Mouse (Mus musculus) kidney, postnatal 36 days (tissue): ENCODE measurements around the gene Troap.
"Not testable (repeated sequence)": the region's sequence is repeated elsewhere in the genome, so short reads cannot be mapped to it uniquely, and the experiment has no call there.

ENCODE experiments used
- DNase-seq, 2 experiments: peaks; one replicate each; pipeline ENCODE4 v3.0.0; 2021 to 2022; ENCODE audit warnings: mixed read lengths in 2 of 2

Troap gene

DNA sequence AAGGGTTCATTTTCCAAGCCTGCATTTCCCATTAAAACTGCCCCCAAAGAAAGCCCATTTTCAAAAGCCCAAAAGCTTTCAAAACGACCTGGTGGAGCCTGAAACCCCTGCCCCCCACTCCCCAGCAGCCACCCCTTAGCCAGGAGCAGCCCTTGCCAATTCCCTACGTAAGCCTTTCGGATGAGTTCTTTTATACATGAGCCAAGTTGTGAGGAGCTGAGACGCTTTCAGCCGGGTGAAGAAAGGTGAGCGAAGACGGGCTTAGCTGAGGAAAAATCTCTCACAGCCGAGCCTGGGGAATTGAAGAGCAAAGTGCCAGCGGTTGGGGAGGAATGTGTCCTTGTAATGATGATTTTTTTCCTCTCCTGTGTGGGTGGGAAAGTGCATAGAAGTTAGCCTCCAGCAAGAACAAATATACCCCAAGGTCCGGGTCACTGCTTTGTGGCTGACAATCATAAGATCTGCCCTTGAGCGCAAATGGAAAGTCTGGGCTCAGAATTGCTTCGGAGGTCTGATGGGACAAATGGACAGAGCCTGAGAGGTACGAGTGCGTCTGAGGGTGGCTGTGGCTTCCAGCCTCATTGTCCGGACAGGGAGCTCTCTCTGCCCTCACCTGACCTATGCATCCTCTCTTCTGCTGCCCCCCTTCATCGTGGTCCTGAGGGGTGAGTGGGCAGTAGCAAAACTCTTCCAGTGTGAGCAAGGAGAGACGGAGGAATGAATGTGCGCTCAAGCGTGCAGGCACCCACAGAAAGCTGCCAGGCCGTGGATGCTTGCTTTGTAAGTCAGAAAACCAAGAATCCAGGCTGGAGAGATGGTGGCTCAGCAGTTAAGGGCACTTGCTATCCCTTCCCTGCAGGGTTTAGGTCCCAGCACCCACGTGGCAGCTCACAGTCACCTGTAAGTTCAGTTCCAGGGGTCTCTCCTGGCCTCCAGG, 33.2 kb upstream of the Troap start:
- DNase-seq, result peak in 1 of 2 experiments; percentile 50

DNA sequence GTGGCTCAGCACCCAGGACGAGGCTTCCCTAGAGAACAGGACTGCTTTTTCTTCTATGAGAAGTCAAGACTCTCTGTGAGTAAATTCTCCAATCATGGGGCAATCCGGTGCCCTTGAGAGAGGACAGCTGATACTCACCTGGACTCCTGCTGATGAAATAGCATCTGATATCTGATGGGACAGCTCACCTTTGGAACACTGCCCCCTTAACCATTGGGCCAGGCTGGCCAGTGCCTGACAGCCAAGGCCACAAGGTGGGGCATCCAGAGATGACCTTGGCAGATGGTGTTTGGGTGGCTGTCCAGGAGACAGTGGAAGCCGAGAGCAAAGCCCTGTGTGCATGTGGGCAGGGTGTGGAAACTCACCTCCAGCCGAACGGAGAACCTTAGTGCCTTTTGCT, 32.0 kb upstream of the Troap start:
- no peak for DNase-seq

GRCm38 (mm10) chr15:99044854-99045253, 29.5 kb upstream of the Troap start:
- peak; percentile 76 to 81 for DNase-seq

DNA sequence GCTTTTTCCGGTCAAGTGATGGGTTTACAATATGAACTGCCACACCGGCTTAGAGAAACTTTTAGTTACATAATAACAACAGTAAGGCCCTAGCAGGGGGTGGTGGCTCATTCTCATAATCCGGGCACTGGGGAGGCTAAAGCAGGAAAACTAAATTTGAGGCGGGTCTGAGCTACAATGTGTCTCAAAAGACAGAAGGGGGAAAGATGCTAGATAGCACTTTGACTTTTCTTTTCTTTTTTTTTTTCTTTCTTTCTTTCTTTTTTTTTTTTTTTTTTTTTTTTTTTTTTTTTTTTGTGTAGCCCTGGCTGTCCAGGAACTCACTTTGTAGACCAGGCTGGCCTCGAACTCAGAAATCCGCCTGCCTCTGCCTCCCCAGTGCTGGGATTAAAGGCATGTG, 28.6 kb upstream of the Troap start:
- DNase-seq, result not testable (repeated sequence)

DNA sequence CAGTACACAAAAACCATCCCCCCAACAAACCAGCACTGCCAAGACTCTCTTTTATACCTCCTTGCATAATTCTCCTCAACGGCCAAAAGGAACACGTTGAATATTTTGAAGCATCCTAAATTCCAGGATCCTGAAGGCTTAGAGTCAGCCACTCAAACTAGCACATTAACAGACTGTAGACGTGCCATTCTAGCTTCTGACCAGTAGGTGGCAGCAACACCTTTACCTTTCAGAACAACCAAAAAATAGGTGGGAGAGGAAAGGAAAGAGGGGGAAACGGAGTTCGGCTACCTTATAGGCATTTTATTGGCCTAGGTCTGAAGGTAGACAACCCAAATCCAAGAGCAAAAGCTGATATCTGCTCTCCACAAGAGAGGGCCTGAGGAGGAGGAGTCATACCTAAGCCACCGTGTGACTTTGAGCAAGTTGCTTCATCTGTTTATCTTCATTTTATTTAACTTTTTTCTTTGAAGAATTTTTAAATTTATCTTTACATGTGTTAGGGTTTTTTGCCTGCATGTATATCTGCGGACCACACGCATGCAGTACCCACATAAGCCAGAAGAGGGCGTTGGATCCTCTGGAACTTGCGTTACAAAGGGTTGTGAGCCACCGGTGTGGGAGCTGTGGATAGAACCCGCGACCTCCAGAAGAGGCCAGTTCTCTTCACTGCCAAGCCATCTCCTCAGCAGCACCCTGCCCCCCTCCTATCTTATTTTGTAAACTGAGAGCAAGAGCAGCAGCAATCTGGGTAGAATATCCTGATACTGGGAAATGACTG, 24.7 kb upstream of the Troap start:
- peak; percentile 67 to 70 for DNase-seq

GRCm38 (mm10) chr15:99053373-99053772, 21.0 kb upstream of the Troap start:
- DNase-seq, result peak in 1 of 2 experiments; percentile 45

GRCm38 (mm10) chr15:99055040-99055439, 19.3 kb upstream of the Troap start, which contains the start of gene Prph:
Gene Prph (plus strand): TSS chr15:99055174.
- no peak for DNase-seq

- DNase-seq, result peak in 1 of 2 experiments; percentile 65
Measured at GRCm38 (mm10) chr15:99055511-99055961, 18.8 kb upstream of the Troap start.

DNA sequence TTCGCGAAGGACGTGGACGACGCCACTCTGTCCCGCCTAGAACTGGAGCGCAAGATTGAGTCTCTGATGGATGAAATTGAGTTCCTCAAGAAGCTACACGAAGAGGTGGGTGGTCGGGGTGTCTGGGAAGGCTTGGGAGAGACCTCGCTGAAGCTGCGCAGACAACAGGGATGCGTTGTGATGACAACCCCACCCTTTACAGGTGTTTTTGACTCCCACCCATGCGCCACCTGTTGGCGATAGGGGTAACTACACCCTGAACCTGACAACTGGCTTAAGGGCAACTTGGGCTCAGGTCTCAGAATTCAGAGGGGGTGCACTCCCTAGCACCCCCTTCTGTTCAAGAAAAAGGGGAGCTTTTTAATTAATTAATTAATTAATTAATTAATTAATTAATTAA, 18.0 kb upstream of the Troap start:
- peak in 1 of 2 experiments; percentile 72 for DNase-seq

DNA sequence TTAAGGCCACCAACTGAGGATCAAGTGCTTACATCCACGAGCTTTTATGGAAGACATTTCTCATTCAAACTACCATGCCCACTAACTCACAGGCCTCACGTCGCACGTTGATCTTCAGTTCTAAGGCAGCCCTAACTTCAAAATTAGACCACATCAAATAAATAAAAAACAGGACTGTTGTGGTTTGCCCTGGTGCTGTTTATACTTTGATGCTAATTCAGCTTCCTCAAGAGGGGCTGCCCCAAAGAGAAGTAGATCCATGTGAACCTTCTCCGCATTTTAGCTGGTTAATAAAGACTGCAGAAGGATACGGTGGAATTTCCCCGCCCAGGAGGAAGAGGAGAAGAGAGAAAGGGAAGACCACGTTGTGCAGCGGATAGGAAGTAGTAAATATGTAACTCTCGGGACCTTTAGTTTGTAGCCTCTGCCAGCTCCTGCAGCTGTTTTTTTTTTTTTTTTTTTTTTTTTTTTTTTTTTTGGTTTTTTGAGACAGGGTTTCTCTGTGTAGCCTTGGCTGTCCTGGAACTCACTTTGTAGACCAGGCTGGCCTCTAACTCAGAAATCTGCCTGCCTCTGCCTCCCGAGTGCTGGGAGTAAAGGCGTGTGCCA, 8.7 kb upstream of the Troap start:
- no peak for DNase-seq

GRCm38 (mm10) chr15:99071988-99072387, 2.4 kb upstream of the Troap start:
- no peak for DNase-seq

DNA sequence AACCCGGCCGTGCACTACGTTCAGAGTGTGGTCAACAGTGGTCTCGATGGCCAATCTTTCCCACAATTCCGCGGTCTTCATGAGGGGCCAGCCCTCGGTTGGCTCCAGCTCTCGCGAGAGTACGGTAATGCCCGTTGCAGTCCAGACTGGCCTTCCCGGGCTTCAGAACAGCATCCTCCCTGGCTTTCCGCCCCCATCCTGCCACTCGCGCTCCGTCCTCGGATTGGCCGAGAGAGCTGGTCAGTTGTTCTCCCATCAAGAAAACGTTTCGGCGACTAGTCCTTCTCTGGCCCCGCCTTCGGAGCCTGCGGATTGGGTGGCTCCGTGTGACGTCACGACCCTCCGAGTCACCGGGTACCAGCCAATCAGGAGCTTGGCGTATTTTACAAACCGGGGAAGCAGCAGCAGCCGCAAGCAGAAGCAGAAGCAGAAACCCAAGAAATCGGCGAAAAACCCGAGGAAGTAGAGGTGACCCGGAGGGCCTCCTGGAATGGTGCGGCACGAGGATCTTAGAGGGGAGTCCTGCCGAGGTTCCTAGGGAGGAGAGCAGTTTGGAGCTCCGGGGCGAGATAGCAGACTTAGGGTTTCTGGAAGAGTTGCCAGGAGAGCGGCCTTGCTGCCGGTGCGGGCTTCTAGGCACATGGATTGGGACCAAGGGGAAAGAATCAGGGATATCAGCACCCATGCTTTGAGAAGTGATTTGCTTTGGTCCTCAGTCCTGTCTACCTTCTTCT, 392 bp downstream of the Troap start:
- peak; percentile 99 for DNase-seq

DNA sequence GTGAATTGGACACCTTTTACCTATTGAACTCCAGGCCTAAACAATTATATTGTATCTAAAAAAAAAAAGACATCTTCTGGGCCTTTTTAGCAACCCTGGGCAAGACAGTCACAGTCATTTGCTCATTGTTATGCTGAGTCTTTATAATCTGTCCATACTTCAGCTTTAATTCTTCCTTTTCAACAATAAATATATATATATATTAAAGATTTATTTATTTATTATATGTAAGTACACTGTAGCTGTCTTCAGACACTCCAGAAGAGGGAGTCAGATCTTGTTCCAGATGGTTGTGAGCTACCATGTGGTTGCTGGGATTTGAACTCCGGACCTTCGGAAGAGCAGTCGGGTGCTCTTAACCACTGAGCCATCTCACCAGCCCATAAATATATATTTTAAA, 1.6 kb downstream of the Troap start:
- not testable (repeated sequence) for DNase-seq

DNA sequence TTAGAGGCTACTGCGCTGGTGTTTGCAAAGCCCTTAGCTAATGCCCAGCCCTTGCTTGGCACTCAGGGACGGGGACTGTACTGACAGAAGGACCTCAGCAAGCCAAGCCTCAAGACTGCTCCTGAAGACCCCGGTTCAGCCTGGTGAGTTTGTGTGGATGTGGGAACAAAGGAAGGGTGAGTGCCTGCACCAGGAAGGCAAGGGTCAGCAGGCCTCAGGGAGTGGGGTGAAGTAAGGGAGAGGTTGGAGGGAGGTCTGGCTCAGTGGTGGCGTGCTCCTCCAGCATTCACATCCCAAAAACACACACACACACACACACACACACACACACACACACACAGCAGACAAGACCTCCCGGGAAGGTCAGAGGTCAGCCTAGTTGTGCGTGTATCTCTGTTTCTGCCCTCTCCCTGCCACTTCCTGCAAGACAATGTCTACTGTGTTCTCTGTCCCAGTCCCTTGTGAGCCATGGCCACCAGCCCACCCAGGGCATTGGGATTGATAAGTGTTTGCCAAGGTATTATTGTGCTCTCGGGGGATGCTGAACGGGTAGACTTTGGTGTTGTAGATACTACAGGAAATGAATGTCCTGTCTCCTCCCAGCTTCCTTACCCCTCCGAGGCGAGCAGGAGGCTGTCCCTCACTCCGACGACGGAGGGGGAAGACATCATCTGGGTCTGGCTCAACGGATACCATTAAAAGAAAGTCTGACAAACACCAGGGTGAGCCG, 4.0 kb downstream of the Troap start:
- DNase-seq, result no peak

DNA sequence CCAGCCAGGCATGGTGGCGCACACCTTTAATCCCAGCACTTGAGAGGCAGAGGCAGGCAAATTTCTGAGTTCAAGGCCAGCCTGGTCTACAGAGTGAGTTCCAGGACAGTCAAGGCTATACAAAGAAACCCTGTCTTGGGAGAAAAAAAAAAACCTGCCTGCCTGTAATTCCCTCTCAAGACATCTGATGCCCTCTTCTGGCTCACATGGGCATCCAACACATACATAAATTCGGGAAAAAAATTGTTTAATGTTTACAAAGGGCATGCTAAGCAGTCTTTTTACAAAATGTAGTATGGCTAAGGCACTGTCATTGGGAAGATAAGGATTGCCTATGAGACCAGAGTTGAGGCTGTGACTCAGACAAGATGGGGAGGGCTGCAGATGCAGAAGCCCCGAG, 5.4 kb downstream of the Troap start:
- no peak for DNase-seq

GRCm38 (mm10) chr15:99082322-99082721, 7.9 kb downstream of the Troap start:
- no peak for DNase-seq

- no peak for DNase-seq
Measured at GRCm38 (mm10) chr15:99082840-99083239, 8.5 kb downstream of the Troap start.

GRCm38 (mm10) chr15:99083258-99083657, 8.9 kb downstream of the Troap start:
- peak; percentile 57 to 86 for DNase-seq

DNA sequence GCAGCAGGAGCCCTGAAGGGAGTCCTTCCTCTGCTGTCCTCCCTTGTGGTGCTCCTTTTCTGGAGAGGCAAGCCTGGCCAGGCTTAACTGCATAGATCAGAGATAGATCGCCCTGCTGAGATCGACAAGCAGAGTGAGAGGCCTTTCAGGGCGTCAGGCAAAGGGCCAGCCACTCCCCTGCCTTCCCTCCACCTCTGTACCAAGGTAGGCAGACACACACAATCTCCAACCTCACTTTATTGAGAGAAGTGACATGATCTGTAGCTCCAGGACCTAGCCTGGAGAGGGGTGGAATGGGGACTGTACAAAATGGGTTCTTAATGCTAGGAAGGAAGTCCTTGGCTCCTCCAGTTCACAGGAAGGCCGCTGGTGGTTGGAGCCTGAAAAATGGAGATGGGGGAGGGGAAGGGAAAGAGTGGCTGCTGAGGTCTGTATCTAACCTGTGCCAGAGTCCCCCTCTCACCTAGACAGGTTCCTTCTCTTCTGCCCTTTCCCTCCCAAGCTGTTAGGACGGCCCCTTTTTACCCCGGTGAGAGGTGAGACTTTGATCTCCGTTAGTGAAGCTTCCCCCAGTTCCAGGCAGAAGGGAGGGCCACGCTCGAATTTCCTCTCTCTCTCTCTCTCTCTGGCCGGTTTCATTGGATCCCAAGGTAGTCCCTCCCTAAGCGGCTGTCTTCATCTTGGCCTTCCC, 9.6 kb downstream of the Troap start:
- peak; percentile 55 to 62 for DNase-seq

GRCm38 (mm10) chr15:99084618-99085017, 10.2 kb downstream of the Troap start:
- no peak for DNase-seq

GRCm38 (mm10) chr15:99085997-99086396, 11.6 kb downstream of the Troap start:
- DNase-seq, result peak; percentile 44 to 65
